Mouse (Mus musculus): ENCODE data around the gene Derl3.

The Derl3 gene

DNA sequence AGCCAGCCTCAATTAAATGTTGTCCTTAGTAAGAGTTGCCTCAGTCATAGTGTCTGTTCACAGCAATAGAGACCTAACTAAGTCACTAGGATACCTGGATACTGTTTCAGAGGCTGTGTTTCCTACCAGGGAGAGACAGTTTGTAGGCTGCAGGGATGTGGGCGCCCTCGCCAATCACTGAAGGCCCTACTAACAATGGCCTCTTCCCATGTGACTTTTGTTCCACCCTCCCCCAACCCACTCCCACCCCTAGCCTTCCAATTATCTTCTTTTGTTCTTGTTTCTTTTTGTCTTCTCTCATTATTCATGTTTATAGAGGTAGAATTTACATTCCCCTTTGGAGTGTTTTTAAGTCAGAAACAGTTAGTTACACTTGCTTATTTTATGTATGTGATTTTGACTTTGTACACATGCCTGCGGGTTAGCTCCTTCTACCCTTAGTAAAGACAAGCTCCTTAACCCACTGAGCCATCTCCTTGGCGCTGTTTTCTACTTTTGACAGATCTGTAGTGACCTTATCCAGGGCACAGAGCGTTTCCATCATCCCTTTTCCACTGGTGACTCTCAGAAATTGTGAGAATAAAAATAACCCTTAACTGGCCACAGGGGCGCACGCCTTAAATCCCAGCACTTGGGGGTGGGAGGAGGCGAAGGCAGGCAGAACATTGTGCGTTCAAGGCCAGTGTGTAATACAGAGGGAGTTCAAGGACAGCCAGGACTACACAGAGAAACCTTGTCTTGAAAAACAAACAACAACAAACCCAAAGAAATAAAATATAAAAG is 48.0 kb downstream of the Derl3 start:
- DNase-seq (ENCODE audit: extremely low spot score) = no peak

DNA sequence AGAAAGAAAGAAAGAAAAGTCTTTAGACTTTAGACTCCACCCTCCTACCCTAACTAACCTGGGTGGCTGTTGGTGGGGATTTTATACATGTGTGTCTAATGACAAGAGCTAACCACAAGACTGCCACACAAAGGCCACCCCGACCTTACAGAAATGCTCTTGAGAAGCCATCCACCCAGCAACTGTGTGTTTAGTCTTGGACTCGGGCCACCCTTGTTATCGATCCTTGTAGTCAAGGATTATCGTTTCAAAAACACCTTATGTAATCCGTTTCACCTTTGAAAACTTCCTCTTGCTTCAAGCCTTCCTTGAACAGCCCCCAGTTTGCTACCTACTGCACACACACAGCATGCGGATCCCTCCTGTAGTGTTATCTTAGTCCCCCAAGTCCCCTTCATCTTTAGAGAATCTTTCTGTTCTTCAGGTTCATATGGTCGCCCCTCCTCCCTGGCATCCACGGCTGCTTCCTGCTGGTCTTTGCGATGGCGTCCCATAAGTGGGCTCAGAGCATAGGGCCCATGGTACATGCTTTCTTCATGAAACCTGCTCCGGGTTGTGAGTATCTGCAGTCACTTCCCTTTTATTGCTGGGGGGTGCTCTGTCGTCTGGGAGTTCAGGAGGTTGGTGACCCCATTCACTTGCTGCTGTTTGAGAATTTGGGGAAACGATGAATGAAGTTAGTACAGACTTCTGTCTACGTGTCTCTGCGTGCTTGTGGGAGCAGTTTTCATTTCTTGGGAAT is 49.7 kb downstream of the Derl3 start, which contains the start of gene Vpreb3:
Vpreb3 (plus strand) TSS at position 322 of the 742 bp plus-strand sequence.
- no peak for DNase-seq (ENCODE audit: extremely low spot score)

DNA sequence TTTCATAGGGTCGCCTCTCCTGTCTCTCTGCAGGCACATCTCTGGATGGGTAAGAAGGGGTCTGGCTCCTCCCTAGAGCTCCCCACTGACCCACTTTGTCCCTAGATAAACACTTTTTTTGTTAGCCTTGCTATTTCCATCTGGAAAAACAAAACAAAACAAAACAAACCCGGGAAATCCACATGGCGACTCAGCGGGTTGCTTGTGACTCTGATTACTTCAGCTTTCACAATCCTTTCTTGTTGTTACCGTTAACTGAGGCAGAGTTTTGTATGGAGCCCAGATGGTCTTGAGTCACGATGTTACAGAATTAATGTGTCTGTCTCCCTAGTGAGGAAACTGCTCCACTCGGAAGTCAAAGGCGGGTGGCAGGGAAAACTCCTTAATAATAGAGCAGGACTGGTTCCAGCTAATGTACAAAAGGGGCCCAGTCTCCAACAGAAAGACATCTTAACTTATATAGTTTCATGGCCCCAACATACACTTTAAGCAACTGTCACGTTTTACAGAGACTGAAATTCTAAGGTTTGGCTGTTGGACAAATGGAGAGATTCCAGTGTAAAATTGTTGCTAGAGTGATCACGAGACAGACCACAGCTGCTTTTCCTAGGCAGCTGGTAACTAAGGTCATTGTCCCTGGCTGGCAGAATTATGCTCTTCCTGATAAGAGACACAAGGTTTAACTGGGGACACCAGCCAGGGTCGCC is 51.0 kb downstream of the Derl3 start:
- DNase-seq (ENCODE audit: extremely low spot score) = no peak

DNA sequence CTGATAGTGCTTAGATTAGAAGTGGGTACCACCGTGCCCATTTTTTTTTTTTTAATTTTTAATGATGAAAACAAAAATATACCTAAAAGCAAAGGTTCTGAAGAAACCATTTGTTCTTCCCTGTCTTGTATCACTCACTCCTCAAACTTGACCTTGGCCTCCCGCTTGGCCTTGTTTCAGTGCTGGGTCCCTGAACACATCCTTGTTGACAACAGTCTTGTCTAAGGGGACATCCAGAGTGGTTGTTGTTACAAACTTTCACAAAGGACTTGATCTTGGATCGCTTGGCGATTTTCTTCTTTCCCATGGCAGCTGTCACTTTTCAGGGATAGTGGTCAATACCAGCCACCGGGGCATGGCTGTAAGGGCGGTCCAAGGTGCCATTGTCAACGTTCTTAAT is 52.0 kb downstream of the Derl3 start:
- no peak for DNase-seq (ENCODE audit: extremely low spot score)

Measured in embryo, embryonic 9.5 days (tissue).